Mouse (Mus musculus): Measurements from ENCODE around the gene Rps6kb1. TPM values are rescaled to one million over a fixed set of nuclear protein-coding genes. Genes with fewer than 3 reads are reported as not detected.

Rps6kb1 gene
- total and polyA plus RNA-seq, 3 experiments: 39.3 to 73.6 (median 49.4) TPM

DNA sequence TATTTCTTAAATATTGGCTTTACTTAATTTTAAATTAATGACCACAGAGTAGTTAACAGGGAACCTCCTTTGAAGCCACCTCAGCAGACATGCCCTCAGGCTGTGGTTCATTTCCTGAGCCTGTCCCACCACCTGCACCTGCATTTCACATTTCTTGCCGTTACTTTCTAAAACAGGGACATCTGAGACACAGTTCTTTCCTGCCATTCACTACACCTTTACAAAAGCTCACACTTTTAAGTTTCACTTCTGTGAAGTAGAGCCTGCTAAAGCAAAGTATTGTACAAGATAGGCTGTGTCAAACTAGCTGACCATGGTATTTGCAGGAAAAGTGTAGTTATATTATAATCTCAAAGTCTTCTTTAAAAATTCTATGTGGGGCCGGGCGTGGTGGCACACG, 5.8 kb downstream of the Rps6kb1 start:
- no peak for DNase-seq (ENCODE audit: low read depth, low spot score)
- Histone ChIP-seq H3K4me1 (ENCODE audit: control insufficient read depth in 1 of 2, insufficient read depth in 2 of 2, low read length in 2 of 2) (peaks cover 4 to 8% of the 10 kb centered on the region in 2 experiments; a peak in 3 of 4 replicates), H3K79me2 (ENCODE audit: control insufficient read depth, insufficient read depth, low read length, poor library complexity) (peaks cover 63% of the 10 kb centered on the region), H3K27ac (ENCODE audit: control insufficient read depth, low read depth, low read length) (no peak overlapping the region), H3K36me3 (ENCODE audit: control insufficient read depth in 1 of 2, insufficient read depth in 2 of 2, low read length in 2 of 2) (peaks cover 23 to 30% of the 10 kb centered on the region in 2 experiments), H3K9ac (ENCODE audit: control insufficient read depth, low read depth, low read length, poor library complexity, severe bottlenecking) (no peak overlapping the region), H3K9me3 (replicated peaks; ENCODE audit: insufficient read depth, low read length) (no peaks in the 10 kb centered on the region), H3K27me3 (ENCODE audit: control insufficient read depth in 1 of 2, insufficient read depth in 2 of 2, low read length in 2 of 2) (no peaks in the 10 kb centered on the region), H3K4me3 (ENCODE audit: control insufficient read depth in 1 of 2, insufficient read depth in 1 of 2, low read depth in 2 of 2, low read length in 2 of 2) (no peak overlapping the region)
- TF ChIP-seq MYB (IDR thresholded peaks at IDR 0.05; ENCODE audit: low read depth, low read length) (no peak), JUND (IDR thresholded peaks at IDR 0.05; ENCODE audit: low read depth, low read length) (no peak), ZNF384 (IDR thresholded peaks at IDR 0.05; ENCODE audit: low read depth, low read length) (no peak), MAZ (IDR thresholded peaks at IDR 0.05; ENCODE audit: low read depth, low read length) (no peak), MAX (IDR thresholded peaks at IDR 0.05; ENCODE audit: low read length) (no peak), RAD21 (IDR thresholded peaks at IDR 0.05; ENCODE audit: low read depth, low read length) (no peak), MYC (IDR thresholded peaks at IDR 0.05; ENCODE audit: low read depth, low read length) (no peak), CHD2 (IDR thresholded peaks at IDR 0.05; ENCODE audit: low read length) (no peak), MEF2A (IDR thresholded peaks at IDR 0.05; ENCODE audit: extremely low read depth, insufficient replicate concordance, low read depth, low read length, poor library complexity, severe bottlenecking) (no peak), ZMIZ1 (IDR thresholded peaks at IDR 0.05; ENCODE audit: low read depth, low read length) (no peak), SIN3A (IDR thresholded peaks at IDR 0.05; ENCODE audit: low read length) (no peak), EP300 (IDR thresholded peaks at IDR 0.05; ENCODE audit: low read depth in 1 of 2, low read length in 2 of 2) (no peak), TAL1 (IDR thresholded peaks at IDR 0.05; ENCODE audit: low read length) (no peak), TBP (IDR thresholded peaks at IDR 0.05; ENCODE audit: low read depth, low read length) (no peak), HCFC1 (IDR thresholded peaks at IDR 0.05; ENCODE audit: low read depth, low read length) (no peak)

GRCm38 (mm10) chr11:86534201-86534910, 10.2 kb downstream of the Rps6kb1 start:
- TF ChIP-seq MEF2A (IDR thresholded peaks at IDR 0.05; ENCODE audit: extremely low read depth, insufficient replicate concordance, low read depth, low read length, poor library complexity, severe bottlenecking) (no peak), RCOR1 (IDR thresholded peaks at IDR 0.05; ENCODE audit: low read depth, low read length) (no peak), POLR2AphosphoS5 (IDR thresholded peaks at IDR 0.05; ENCODE audit: borderline replicate concordance, low read depth, low read length) (no peak), CTCF (IDR thresholded peaks at IDR 0.05 in 2 of 3, conservative IDR thresholded peaks at IDR 0.05 in 1 of 3; ENCODE audit: control insufficient read depth in 1 of 3, insufficient read depth in 1 of 3, low read depth in 2 of 3, low read length in 3 of 3, poor library complexity in 1 of 3, severe bottlenecking in 1 of 3) (no peak), MYC (IDR thresholded peaks at IDR 0.05; ENCODE audit: low read depth, low read length) (no peak)
- no peaks in the 10 kb centered on the region for H3K27me3 ChIP-seq (ENCODE audit: control insufficient read depth in 1 of 2, insufficient read depth in 2 of 2, low read length in 2 of 2)
- H3K27ac ChIP-seq (ENCODE audit: control insufficient read depth, low read depth, low read length): no peak overlapping the region
- H3K4me3 ChIP-seq (ENCODE audit: control insufficient read depth in 1 of 2, insufficient read depth in 1 of 2, low read depth in 2 of 2, low read length in 2 of 2): no peak overlapping the region
- no peak for DNase-seq (ENCODE audit: low read depth, low spot score)
- H3K9ac ChIP-seq (ENCODE audit: control insufficient read depth, low read depth, low read length, poor library complexity, severe bottlenecking): no peak overlapping the region
- peaks cover 14 to 47% of the 10 kb centered on the region in 2 experiments for H3K36me3 ChIP-seq (ENCODE audit: control insufficient read depth in 1 of 2, insufficient read depth in 2 of 2, low read length in 2 of 2)
- H3K4me1 ChIP-seq (ENCODE audit: control insufficient read depth in 1 of 2, insufficient read depth in 2 of 2, low read length in 2 of 2): peaks cover 0 to 6% of the 10 kb centered on the region in 2 experiments; a peak in 1 of 4 replicates
- peaks cover 25% of the 10 kb centered on the region for H3K79me2 ChIP-seq (ENCODE audit: control insufficient read depth, insufficient read depth, low read length, poor library complexity)
- H3K9me3 ChIP-seq (replicated peaks; ENCODE audit: insufficient read depth, low read length): no peaks in the 10 kb centered on the region
